Mouse (Mus musculus) liver, postnatal 0 days (tissue): ENCODE measurements around the gene Cox20.

Experiments
- CTCF ChIP-seq: sonication (generic); IDR thresholded peaks from 2 replicates; pipeline ENCODE4 v1.5.1; 2016; ENCODE audit warnings: antibody characterized with exemption, low read depth
- EP300 ChIP-seq: IDR thresholded peaks from 2 replicates; pipeline ENCODE4 v1.6.1; 2016; ENCODE audit warnings: antibody characterized with exemption, low read depth, mild to moderate bottlenecking

DNA sequence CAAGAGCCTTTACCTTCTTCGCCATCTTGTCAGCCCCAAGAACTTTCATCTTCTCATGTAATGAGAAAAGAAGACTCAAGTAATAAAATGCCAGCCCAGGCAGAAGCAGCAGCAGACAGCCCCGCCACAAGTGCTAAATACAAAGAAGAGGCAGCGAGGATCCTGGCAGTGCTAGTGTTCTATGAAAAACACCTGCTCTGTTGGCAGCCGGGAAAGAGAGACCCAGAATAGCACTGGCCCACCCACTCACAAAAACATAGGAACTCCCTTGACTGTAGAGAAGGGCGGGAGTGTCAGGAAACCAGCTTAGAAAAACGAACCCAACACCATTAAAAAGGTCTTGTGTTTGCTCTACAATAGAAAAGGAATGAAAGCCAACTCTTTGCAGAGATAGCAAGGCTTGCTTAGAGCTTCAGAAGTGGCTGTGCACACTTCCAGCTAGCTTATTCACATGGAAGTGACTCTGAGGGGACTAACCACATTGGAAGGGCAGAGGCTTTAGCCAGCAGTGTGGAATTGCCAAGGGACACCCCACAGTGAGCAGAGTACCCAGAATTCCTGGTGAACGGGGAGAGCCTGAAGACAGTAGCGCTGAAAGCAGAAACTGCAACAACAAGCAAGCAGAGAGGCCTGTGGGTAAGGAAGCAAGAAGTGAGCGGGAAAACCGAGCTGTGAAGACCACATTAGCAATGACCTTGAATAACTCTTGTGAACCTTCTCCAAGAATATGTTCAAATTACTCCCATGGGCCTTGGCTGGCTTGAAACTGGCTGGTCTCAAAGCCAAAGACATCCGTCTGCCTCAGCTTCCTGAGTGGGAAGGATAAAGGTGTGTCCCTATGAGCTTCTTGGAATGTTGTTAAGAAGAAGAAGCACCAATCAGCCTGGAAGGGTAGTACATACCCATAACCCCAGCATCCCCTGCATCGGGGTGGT is 39.1 kb downstream of the Cox20 start:
- TF ChIP-seq CTCF (no peak), EP300 (no peak)
